Comparison of ENCODE assay signal across 18 mouse cellular contexts in the genomic region with DNA sequence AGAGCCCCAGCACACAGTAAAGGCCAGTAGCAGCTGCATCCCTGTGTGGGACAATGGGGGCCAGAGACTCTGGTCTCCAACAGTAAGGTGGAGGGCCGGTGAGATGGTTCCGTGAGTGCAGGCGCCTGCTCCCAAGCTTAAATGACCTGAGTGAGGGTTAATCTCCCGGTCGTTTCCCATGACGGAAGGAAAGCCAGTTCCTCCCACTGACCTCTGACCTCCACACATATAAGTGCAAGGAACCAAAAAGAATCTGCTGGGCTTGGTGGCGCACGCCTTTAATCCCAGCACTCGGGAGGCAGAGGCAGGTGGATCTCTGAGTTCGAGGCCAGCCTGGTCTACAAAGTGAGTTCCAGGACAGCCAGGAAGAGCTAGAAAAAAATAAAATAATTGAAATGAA.
DNase-seq lines count a peak whose midpoint lies in the region; TF ChIP-seq lines count a peak whose summit lies in the region.
"Had no signal": no experiment of that assay in that cellular context is flagged by ENCODE, and none has a peak within 500 bp of the region (broad histone marks: within the 10 kb centered on the region; RNA-seq: fewer than 3 reads in every experiment).

No protein-coding gene starts in this region.

- 0 out of 2 replicates have a peak overlapping the region, but pooled peaks have one; percentile 5 for H3K4me3 ChIP-seq in E14TG2a.4 (replicated peaks; ENCODE audit: low read length)
- H3K4me3 ChIP-seq: embryonic facial prominence, embryonic 10.5 days; embryonic facial prominence, embryonic 12.5 days; forebrain, embryonic 13.5 days; forebrain, embryonic 15.5 days had no signal

- DNase-seq in ES-CJ7 (ENCODE audit: low read depth, low spot score) (peak; percentile 31), ZHBTc4 (ENCODE audit: low read depth, low spot score) (peak; percentile 51)
- no peak for DNase-seq in right cerebral cortex, postnatal 14 days
- DNase-seq in frontal cortex, postnatal 25 days (ENCODE audit: low spot score in 2 of 2): no peak
- DNase-seq: adrenal gland, adult 2 months; adrenal gland, postnatal 10 days; adrenal gland, postnatal 25 days; cerebellum, adult 11 months; cerebellum, adult 18-20 months; cerebellum, adult 9-10 months; cerebellum, postnatal 10 days; cerebellum, postnatal 25 days; forebrain, postnatal 0 days had no signal

- peaks cover 42% of the 10 kb centered on the region for H3K36me3 ChIP-seq in E14TG2a.4 (ENCODE audit: insufficient read depth, low read length)

- H3K27me3 ChIP-seq in E14TG2a.4 (ENCODE audit: insufficient read depth, low read length): no peaks in the 10 kb centered on the region
- H3K27me3 ChIP-seq: embryonic facial prominence, embryonic 12.5 days; forebrain, embryonic 13.5 days; forebrain, embryonic 15.5 days had no signal

- no peak for TF ChIP-seq CTCF in E14TG2a.4 (conservative IDR thresholded peaks at IDR 0.05; ENCODE audit: low read length)

- no peaks in the 10 kb centered on the region for H3K9me3 ChIP-seq in E14TG2a.4 (ENCODE audit: low read length)
- H3K9me3 ChIP-seq: embryonic facial prominence, embryonic 10.5 days; embryonic facial prominence, embryonic 12.5 days; forebrain, embryonic 13.5 days; forebrain, embryonic 15.5 days had no signal

- peaks cover 74% of the 10 kb centered on the region for H3K4me1 ChIP-seq in E14TG2a.4 (replicated peaks; ENCODE audit: low read depth, low read length)
- H3K4me1 ChIP-seq: embryonic facial prominence, embryonic 10.5 days; embryonic facial prominence, embryonic 12.5 days had no signal

Comparison
In these comparisons a context has a peak if more than half of its experiments do, and no peak if none do; other contexts are left out.
1. DNase-seq: peak in ES-CJ7 (single experiment) and ZHBTc4 (single experiment); none in right cerebral cortex, postnatal 14 days (single experiment) and frontal cortex, postnatal 25 days (0 of 2).